Mouse (Mus musculus): ENCODE measurements around the gene Tnpo1. TPM values are rescaled to one million over a fixed set of nuclear protein-coding genes. Genes with fewer than 3 reads are reported as not detected.
A peak's percentile ranks its signal among the peaks of the same experiment; 100 is the strongest.

The Tnpo1 gene
- polyA plus RNA-seq (2015; fragmentation: Nextera tagmentation; extraction: Ambion mirVana): 62.6 and 74.6 TPM in 2 replicates

DNA sequence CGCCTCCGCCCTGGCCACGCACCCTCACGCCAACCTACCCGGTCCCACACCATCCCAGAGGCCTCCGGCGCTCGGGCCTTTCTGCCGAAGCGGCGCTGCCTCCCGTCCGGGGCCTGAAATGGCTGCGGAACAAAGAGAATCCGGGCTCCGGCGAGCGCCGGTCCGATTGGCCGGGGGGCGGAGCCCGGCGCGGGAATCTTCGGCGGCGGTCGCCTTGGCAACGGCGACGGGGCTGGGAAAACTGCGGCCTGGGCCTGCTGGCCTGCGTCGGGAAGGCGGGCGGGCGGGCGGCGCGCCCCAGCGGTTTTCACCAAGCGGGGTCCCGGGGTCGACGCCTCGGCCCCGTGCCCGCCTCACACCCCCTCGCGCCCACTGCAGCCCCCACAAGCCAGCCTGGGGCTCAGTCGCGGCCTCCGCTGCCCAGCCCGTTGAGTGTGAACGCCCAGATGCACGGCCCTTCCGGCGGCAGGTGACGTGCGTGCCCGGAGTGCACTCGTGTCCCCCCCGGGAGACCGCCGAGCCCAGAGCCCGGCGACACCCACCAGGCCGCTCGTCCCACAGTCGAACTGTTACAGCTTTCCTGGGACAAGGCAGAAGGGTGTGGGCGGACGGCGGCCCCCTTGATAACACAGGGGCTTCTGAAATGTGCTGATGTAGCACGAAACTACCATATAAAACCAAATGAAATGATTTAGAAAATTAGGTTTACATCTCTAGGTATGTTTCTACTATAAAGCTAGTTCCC, at the start of gene Tnpo1:
Tnpo1 (minus strand) TSS at position 172 of the 745 bp plus-strand sequence.
- peaks cover 23% of the 10 kb centered on the region for H3K4me1 ChIP-seq
- H3K27me3 ChIP-seq: no peaks in the 10 kb centered on the region
- H3K27ac ChIP-seq: peak within 1 kb of the TSS; percentile 98
- peak within 1 kb of the TSS; percentile 86 for H3K4me2 ChIP-seq
- H3K4me3 ChIP-seq: peak within 1 kb of the TSS; percentile 98
- peak; percentile 95 for ATAC-seq
- WGBS: under 1% methylated on average over 74 of the region's 75 CpGs
- H3K9ac ChIP-seq: peak within 1 kb of the TSS; percentile 100
- 0 out of 2 replicates have a peak, but pooled peaks cover 5% of the 10 kb centered on the region for H3K9me3 ChIP-seq (replicated peaks)
- peaks cover 16% of the 10 kb centered on the region for H3K36me3 ChIP-seq (ENCODE audit: poor library complexity, severe bottlenecking)

DNA sequence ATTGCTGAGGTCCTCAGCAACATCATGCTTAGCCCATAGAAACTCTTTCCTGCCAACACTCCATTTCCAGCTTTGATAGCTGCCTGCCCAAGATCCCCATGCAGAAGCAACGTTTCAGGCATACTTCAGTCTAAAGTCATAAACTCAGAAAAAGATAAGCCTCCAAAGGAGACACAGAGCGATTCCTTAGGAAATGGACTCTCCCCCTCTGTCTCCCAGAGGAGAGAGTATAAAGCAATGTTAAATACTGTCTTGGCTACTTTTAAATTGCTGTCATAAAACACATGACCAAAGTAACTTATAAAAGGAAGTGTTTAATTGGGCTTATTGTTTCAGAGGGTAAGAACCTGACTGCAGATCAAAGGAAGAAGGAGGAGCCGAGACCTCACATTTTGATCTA, 45.9 kb upstream of the Tnpo1 start:
- H3K4me1 ChIP-seq: no peaks in the 10 kb centered on the region
- no peak overlapping the region for H3K9ac ChIP-seq
- no peaks in the 10 kb centered on the region for H3K36me3 ChIP-seq (ENCODE audit: poor library complexity, severe bottlenecking)
- no peak overlapping the region for H3K27ac ChIP-seq
- H3K27me3 ChIP-seq: no peaks in the 10 kb centered on the region
- H3K4me3 ChIP-seq: no peak overlapping the region
- no peak for ATAC-seq
- H3K9me3 ChIP-seq (replicated peaks): no peaks in the 10 kb centered on the region
- 86% methylated on average over 3 of the region's 3 CpGs for WGBS
- no peak overlapping the region for H3K4me2 ChIP-seq

DNA sequence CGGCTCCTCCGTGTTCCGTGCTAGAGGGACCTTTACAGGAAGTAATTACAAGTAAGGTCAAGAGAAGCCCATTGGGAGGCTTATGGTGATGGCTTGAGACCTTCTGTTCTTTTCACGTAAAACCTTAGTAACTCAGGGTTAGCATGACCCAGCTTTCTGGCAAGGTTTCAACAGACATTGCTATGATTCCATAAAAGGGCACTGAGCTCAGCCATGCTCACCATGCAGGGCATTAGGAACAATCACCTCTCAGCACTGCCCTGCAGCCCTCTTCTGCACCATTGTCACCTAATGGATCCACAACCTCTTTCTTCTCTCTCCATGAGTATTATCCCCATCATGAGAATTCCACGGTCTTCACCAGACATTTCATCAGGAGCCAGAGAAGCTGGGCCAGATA, 45.5 kb upstream of the Tnpo1 start:
- Histone ChIP-seq H3K9ac (no peak overlapping the region), H3K27ac (no peak overlapping the region), H3K4me3 (no peak overlapping the region), H3K9me3 (replicated peaks) (no peaks in the 10 kb centered on the region), H3K36me3 (ENCODE audit: poor library complexity, severe bottlenecking) (no peaks in the 10 kb centered on the region), H3K4me2 (no peak overlapping the region), H3K27me3 (no peaks in the 10 kb centered on the region), H3K4me1 (no peaks in the 10 kb centered on the region)
- no peak for ATAC-seq
- WGBS: 73% methylated on average over 5 of the region's 5 CpGs

DNA sequence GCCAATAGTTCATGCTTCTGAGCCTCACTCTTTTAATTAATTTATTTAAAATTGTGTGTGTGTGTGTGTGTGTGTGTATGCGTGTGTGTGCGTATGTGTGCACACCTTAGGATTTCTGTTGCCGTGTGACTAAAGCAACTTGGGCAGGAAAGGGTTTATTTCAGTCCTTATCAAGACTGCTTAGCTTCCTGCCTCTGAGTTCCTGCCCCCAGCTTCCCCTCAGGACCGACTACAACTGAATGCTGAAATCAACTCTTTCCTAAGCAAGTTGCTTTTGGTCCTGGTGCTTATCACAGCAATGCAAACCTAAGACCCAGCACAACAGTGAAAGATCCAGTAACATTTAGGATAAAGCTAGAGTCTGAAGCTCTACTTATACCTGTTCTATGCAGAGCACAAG, 42.3 kb upstream of the Tnpo1 start:
- Histone ChIP-seq H3K36me3 (ENCODE audit: poor library complexity, severe bottlenecking) (no peaks in the 10 kb centered on the region), H3K9me3 (replicated peaks) (no peaks in the 10 kb centered on the region), H3K27ac (no peak overlapping the region), H3K4me3 (no peak overlapping the region), H3K4me2 (no peak overlapping the region), H3K27me3 (no peaks in the 10 kb centered on the region), H3K4me1 (no peaks in the 10 kb centered on the region), H3K9ac (no peak overlapping the region)
- no peak for ATAC-seq
- 86% methylated on average over 4 of the region's 4 CpGs for WGBS

DNA sequence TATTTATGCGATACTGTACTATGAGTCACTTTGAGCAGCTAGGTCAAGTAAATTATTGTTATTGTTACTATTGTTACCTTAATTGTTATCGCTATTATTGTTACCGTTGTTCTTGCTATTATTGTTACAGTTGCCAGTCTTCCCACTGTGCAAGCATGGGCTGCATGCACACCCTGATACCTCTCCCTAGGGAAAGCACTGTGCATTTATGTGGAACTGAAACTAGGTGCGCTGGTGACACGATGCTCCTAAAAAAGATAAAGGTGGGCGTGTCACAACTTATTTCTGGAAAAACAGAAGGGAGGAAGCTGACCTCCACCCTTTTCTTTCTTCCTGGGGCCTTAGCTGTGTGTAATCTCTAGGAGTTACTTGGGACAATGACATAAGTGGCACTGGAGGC, 41.8 kb upstream of the Tnpo1 start:
- no peaks in the 10 kb centered on the region for H3K9me3 ChIP-seq (replicated peaks)
- no peak for ATAC-seq
- no peaks in the 10 kb centered on the region for H3K27me3 ChIP-seq

DNA sequence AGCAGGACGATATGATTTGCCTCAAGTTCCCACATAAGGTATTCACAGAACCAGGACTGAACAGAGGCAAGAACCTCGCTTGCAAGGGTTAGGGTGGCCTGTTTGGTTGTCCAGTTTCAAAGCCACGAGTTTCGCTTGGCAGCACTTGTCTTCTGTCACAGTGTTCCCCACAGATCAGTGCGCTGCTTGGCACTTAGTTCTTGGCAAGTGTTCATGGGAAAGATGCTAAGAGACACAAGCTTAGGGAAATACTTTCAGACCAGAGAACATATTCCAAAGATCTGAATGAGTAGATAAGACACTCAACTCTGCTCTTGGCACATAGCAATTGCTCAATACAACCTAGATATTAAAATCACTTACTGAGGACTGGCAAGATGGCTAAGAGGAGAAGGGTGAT, 40.4 kb upstream of the Tnpo1 start:
- Histone ChIP-seq H3K4me2 (no peak overlapping the region), H3K4me3 (no peak overlapping the region), H3K9me3 (replicated peaks) (no peaks in the 10 kb centered on the region), H3K27ac (no peak overlapping the region), H3K4me1 (no peaks in the 10 kb centered on the region), H3K9ac (no peak overlapping the region), H3K36me3 (ENCODE audit: poor library complexity, severe bottlenecking) (no peaks in the 10 kb centered on the region), H3K27me3 (no peaks in the 10 kb centered on the region)
- 88% methylated on average over 5 of the region's 5 CpGs for WGBS
- no peak for ATAC-seq

More for the DNA sequence above, 41.8 kb upstream of the Tnpo1 start:
- Histone ChIP-seq H3K9ac (no peak overlapping the region), H3K27ac (no peak overlapping the region), H3K4me3 (no peak overlapping the region), H3K4me2 (no peak overlapping the region), H3K36me3 (ENCODE audit: poor library complexity, severe bottlenecking) (no peaks in the 10 kb centered on the region), H3K4me1 (no peaks in the 10 kb centered on the region)
- 94% methylated on average over 6 of the region's 6 CpGs for WGBS

DNA sequence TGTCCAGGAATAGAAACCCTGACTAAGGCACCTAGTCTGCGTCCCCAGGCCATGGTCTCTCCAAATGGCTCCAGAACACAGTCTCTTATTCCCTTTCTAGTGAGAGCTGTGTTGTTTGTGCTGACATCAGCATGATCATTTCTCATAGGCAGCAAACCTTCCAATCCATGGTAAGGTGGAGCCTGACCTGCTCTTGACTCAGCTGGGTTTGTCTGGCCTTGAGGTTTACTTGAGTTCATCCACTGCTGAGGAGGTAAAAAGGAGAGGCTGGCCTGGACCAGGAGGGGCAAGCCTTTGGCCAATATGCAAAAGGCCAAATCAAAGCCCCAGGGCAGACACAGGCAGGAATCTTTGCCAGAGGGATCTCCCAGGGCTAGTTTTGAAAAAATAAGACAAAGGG, 37.4 kb upstream of the Tnpo1 start:
- Histone ChIP-seq H3K9ac (no peak overlapping the region), H3K27ac (no peak overlapping the region), H3K4me2 (no peak overlapping the region), H3K4me1 (no peaks in the 10 kb centered on the region), H3K9me3 (replicated peaks) (no peaks in the 10 kb centered on the region), H3K4me3 (no peak overlapping the region), H3K36me3 (ENCODE audit: poor library complexity, severe bottlenecking) (no peaks in the 10 kb centered on the region), H3K27me3 (no peaks in the 10 kb centered on the region)
- 96% methylated on average over 1 of the region's 1 CpGs for WGBS
- no peak for ATAC-seq

DNA sequence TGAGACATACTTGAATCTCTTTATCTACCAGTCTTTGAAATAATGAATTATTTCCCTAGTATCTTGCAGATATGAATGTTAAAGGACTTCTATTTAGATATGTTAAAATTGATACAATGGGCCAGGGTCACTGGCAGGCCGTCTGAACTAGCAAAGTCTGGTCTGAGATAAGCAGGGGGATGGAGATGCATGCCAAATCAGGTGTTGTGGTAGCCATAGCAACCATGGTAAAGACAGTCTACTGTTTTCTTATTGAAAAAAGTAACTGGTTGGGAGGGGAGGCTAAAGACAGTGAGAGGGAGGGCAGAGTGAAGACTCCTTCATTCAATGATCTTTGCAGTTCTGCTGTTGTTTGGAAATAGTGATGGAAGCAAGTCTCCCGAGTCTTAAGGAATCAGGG, 32.0 kb upstream of the Tnpo1 start:
- no peak overlapping the region for H3K9ac ChIP-seq
- no peaks in the 10 kb centered on the region for H3K4me1 ChIP-seq
- H3K27ac ChIP-seq: no peak overlapping the region
- WGBS: 46% methylated on average over 2 of the region's 2 CpGs
- ATAC-seq: no peak
- H3K9me3 ChIP-seq (replicated peaks): no peaks in the 10 kb centered on the region
- no peaks in the 10 kb centered on the region for H3K27me3 ChIP-seq
- H3K4me2 ChIP-seq: no peak overlapping the region
- no peaks in the 10 kb centered on the region for H3K36me3 ChIP-seq (ENCODE audit: poor library complexity, severe bottlenecking)
- H3K4me3 ChIP-seq: no peak overlapping the region

DNA sequence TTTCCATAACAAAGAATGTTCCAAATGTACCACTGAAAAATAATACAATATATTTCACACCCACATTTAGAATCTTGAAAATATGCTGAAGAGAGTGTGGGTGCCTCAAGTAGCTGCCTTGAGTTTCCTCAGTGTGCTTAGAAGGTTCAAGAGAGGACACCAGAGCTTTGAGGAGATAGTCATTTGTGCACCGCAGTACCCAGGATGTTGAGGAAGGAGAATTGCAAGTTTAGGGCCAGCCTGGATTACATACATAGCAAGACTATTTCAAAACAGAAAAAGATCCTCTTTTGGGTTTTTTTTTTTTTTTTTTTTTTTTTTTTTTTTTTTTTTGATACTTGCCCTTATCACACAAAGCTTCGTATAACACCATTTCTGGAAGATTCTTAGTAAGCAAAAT, 30.0 kb upstream of the Tnpo1 start:
- Histone ChIP-seq H3K27me3 (no peaks in the 10 kb centered on the region), H3K36me3 (ENCODE audit: poor library complexity, severe bottlenecking) (no peaks in the 10 kb centered on the region), H3K4me3 (no peak overlapping the region), H3K4me1 (no peaks in the 10 kb centered on the region), H3K27ac (no peak overlapping the region), H3K9ac (no peak overlapping the region), H3K4me2 (no peak overlapping the region), H3K9me3 (replicated peaks) (no peaks in the 10 kb centered on the region)
- ATAC-seq: no peak
- 88% methylated on average over 2 of the region's 2 CpGs for WGBS

DNA sequence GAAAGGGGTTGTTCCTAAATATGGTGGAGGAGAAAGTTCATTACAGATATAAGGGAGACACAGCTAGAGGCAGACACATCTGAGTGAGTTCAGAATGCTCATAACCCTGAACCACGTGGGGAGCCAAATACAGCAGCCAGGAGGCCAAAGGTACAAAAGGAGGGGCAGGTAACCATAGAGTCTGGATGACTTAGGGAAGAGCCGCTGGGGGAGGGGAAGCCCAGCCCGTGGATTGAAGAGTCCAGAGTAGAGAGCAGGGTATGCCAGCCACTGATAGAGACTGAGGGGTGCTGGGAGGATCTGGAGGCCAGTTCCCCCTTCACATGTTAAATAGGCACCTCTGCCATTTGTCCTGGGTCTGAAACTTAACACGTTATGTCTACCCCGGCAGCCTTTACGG, 29.5 kb upstream of the Tnpo1 start:
- WGBS: 72% methylated on average over 6 of the region's 6 CpGs
- Histone ChIP-seq H3K9ac (no peak overlapping the region), H3K4me3 (no peak overlapping the region), H3K27ac (no peak overlapping the region), H3K36me3 (ENCODE audit: poor library complexity, severe bottlenecking) (no peaks in the 10 kb centered on the region), H3K4me1 (no peaks in the 10 kb centered on the region), H3K9me3 (replicated peaks) (no peaks in the 10 kb centered on the region), H3K4me2 (no peak overlapping the region), H3K27me3 (no peaks in the 10 kb centered on the region)
- no peak for ATAC-seq

DNA sequence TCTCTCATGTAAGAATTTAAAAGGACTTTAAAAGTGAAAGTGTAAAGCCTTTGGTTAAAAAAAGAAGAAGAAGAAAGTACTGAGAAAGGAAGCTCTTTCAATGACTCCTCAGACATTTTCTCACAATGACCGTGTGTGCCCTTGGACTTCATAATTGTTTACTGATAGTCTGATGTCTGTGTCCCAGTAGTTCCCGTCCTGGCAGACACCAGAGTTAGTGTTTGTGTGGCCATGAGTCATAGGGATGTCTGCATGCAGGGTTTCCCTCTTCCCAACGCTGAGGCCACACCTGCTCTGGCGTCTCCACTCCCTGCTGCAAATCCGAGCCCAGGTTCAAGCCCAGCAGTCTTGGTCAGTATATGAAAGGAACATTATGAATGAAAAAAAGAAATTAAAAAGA, 29.0 kb upstream of the Tnpo1 start:
- Histone ChIP-seq H3K9me3 (replicated peaks) (no peaks in the 10 kb centered on the region), H3K4me3 (no peak overlapping the region), H3K27ac (no peak overlapping the region), H3K36me3 (ENCODE audit: poor library complexity, severe bottlenecking) (no peaks in the 10 kb centered on the region), H3K4me1 (no peaks in the 10 kb centered on the region), H3K9ac (no peak overlapping the region), H3K4me2 (no peak overlapping the region), H3K27me3 (no peaks in the 10 kb centered on the region)
- no peak for ATAC-seq
- 49% methylated on average over 5 of the region's 5 CpGs for WGBS

DNA sequence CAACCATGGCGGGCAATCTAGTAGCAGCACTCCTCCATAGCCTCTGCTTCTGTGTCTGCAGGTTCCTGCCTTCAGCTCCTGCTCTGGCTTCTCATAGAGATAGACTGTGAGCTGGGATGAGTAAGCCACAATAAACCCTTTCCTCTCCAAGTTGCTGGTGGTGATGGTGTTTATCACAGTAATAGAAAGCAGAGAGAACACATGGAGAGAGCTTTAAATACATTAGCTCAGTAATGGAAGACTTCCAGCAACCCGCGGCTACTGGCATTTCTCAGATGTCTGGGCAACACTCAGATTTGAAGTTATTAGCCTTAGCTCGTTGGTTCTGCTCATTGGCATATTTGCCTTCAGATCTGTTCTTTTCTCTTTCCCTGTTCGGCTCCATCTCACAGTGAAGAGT, 27.6 kb upstream of the Tnpo1 start:
- Histone ChIP-seq H3K9ac (no peak overlapping the region), H3K27me3 (no peaks in the 10 kb centered on the region), H3K4me2 (no peak overlapping the region), H3K36me3 (ENCODE audit: poor library complexity, severe bottlenecking) (no peaks in the 10 kb centered on the region), H3K27ac (no peak overlapping the region), H3K4me1 (no peaks in the 10 kb centered on the region), H3K4me3 (no peak overlapping the region), H3K9me3 (replicated peaks) (no peaks in the 10 kb centered on the region)
- ATAC-seq: no peak
- 83% methylated on average over 5 of the region's 5 CpGs for WGBS

DNA sequence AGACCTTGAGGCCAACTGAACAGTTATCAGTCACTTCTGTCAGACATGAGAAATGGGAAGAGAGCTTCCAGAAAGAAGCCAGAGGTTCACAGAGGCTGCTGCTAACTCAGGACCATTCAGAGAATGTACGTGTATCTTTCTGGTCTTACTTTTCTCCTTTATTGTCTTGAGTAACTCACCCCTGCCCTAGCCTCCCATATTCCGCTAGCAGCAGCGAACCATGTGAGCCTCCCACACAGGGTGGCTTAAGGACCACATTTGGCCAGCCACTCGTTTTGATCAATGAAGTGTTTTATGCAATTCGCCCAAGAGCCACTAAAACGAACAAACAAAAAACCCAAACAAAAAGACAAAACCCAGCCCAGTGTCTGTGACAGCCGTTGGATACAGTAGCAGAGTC, 25.8 kb upstream of the Tnpo1 start:
- Histone ChIP-seq H3K9ac (no peak overlapping the region), H3K4me3 (no peak overlapping the region), H3K9me3 (replicated peaks) (no peaks in the 10 kb centered on the region), H3K27me3 (no peaks in the 10 kb centered on the region), H3K36me3 (ENCODE audit: poor library complexity, severe bottlenecking) (no peaks in the 10 kb centered on the region), H3K4me1 (no peaks in the 10 kb centered on the region), H3K4me2 (no peak overlapping the region), H3K27ac (no peak overlapping the region)
- WGBS: 60% methylated on average over 7 of the region's 7 CpGs
- no peak for ATAC-seq
